Mouse (Mus musculus) neural tube, embryonic 13.5 days (tissue): ENCODE measurements around the gene Olfr159. TPM values are rescaled to one million over a fixed set of nuclear protein-coding genes. Genes with fewer than 3 reads are reported as not detected.
"Not testable (repeated sequence)": the region's sequence is repeated elsewhere in the genome, so short reads cannot be mapped to it uniquely, and the experiment has no call there.

Experiments used
- ATAC-seq: fragments of 200-750 bp; cut with Nextera tagmentation; 2 replicates; pipeline ENCODE4 v1.8.0; 2017; ENCODE audit warnings: low read depth, mild to moderate bottlenecking, moderate TSS enrichment, moderate library complexity
- H3K27ac ChIP-seq: fragments of 300-500 bp; sonication (generic); replicated peaks from 2 replicates; pipeline ENCODE4 v1.5.1; 2015; ENCODE audit warnings: moderate library complexity, mild to moderate bottlenecking, inconsistent platforms
- H3K27me3 ChIP-seq: fragments of 300-500 bp; sonication (generic); 2 replicates; pipeline ENCODE4 v1.6.1; 2015; ENCODE audit warnings: mild to moderate bottlenecking, inconsistent platforms
- H3K36me3 ChIP-seq: fragments of 300-500 bp; sonication (generic); 2 replicates; pipeline ENCODE4 v1.6.1; 2015; ENCODE audit warnings: mild to moderate bottlenecking, inconsistent platforms
- H3K4me1 ChIP-seq: fragments of 300-500 bp; sonication (generic); replicated peaks from 2 replicates; pipeline ENCODE4 v1.6.1; 2015; ENCODE audit warnings: inconsistent platforms
- H3K4me2 ChIP-seq: fragments of 300-500 bp; sonication (generic); 2 replicates; pipeline ENCODE4 v1.6.1; 2015; ENCODE audit warnings: inconsistent platforms, mild to moderate bottlenecking, moderate library complexity
- H3K4me3 ChIP-seq: fragments of 300-500 bp; sonication (generic); 2 replicates; pipeline ENCODE4 v1.5.1; 2015; ENCODE audit warnings: mild to moderate bottlenecking, inconsistent platforms
- H3K9ac ChIP-seq: fragments of 300-500 bp; sonication (generic); 2 replicates; pipeline ENCODE4 v1.6.1; 2015; ENCODE audit warnings: moderate library complexity, mild to moderate bottlenecking, inconsistent platforms
- H3K9me3 ChIP-seq: fragments of 300-500 bp; sonication (generic); 2 replicates; pipeline ENCODE4 v1.6.1; 2016; ENCODE audit warnings: inconsistent platforms
- WGBS: fragments of 180-500 bp; shearing (Covaris S2); methylation state at CpG from one replicate; pipeline ENCODE4 v1.1.7; 2015; 5-methylcytosine and 5-hydroxymethylcytosine counted together
- polyA plus RNA-seq: library from polyadenylated mRNA; unstranded; fragments of >200 nt; fragmentation: Nextera tagmentation; extraction: Ambion mirVana; gene quantifications from 2 replicates; pipeline ENCODE4 v1.2.1, GENCODE M21; 2015

Gene Olfr159
- not detected in 2 replicates for polyA plus RNA-seq

DNA sequence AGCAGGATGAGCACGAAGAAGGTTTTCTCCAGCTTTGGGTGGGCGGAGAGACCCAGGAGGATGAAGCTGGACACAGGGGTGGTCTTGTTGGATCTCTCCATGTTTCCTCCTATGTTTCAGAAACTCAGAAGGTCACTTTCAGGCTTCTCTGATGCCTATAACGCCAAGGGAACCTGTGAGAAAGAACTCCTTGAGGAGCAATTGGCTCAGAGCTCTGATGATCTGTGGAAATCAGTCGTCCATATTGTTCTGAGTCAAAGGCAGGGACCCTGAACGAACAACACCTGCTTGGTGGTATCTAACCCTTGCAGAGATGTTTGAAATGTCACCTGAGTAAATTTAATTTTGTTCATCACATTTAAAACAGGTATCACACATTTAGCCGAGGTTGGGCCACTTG lies at the start of gene Olfr159:
TSS of gene Olfr159 (minus strand) at position 101 of the 400 bp plus-strand sequence.
- Histone ChIP-seq H3K27me3 (no peaks in the 10 kb centered on the region), H3K36me3 (no peaks in the 10 kb centered on the region), H3K4me3 (no peak within 1 kb of the TSS), H3K9me3 (no peaks in the 10 kb centered on the region), H3K4me2 (no peak within 1 kb of the TSS), H3K4me1 (no peaks in the 10 kb centered on the region), H3K9ac (no peak within 1 kb of the TSS), H3K27ac (no peak within 1 kb of the TSS)
- WGBS, result 82% methylated on average over 6 of the region's 6 CpGs
- no peak for ATAC-seq

DNA sequence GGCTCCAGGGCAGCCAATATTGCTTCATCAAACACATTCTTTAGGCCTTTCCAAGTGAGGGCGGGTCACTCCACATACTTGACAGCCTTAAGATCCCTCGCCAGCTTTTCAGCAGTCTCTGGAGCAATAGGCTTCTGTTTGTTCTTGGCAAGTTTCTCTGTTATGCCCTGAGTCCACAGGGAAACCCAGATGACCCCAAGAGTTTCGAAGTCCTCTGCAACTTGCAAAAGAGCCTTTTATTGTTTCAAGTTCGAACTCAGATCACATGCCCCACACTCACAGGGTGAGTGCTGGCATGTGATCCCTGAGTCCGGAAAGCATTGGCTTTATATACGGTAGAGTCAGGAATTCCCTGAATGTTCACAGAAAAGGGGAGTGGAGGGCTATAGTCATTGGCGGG lies 28.1 kb upstream of the Olfr159 start:
- H3K27me3 ChIP-seq, result no peaks in the 10 kb centered on the region
- no peak overlapping the region for H3K4me3 ChIP-seq
- WGBS, result 56% methylated on average over 7 of the region's 7 CpGs
- no peak overlapping the region for H3K9ac ChIP-seq
- H3K27ac ChIP-seq, result no peak overlapping the region
- no peaks in the 10 kb centered on the region for H3K36me3 ChIP-seq
- H3K9me3 ChIP-seq, result peaks cover 13% of the 10 kb centered on the region; the same call in 1 of the 2 replicates
- H3K4me2 ChIP-seq, result no peak overlapping the region
- no peak for ATAC-seq
- no peaks in the 10 kb centered on the region for H3K4me1 ChIP-seq

DNA sequence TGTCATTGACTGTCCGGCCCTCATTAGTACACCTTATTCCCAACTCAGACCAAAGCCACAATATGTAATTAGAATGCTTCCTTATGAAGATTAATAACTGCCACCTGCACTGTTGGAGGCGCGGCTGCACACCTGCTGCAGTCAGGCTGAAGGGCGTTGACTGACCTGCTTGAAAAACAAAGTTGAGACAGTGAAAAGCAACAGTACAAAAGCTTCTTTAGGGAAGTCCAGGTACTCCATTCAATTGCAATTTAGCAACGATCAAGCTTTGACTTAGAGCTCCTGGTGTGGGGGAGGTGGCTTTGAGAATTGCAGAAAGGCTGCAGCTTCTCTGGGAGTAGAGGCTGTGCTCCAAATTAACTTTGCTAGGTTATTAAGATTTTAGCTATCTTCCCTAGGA lies 25.0 kb upstream of the Olfr159 start:
- ATAC-seq, H3K4me3 ChIP-seq, H3K9me3 ChIP-seq, H3K9ac ChIP-seq, H3K36me3 ChIP-seq, H3K4me2 ChIP-seq, H3K27ac ChIP-seq, H3K4me1 ChIP-seq, H3K27me3 ChIP-seq: not testable (repeated sequence)
- 89% methylated on average over 5 of the region's 5 CpGs for WGBS

DNA sequence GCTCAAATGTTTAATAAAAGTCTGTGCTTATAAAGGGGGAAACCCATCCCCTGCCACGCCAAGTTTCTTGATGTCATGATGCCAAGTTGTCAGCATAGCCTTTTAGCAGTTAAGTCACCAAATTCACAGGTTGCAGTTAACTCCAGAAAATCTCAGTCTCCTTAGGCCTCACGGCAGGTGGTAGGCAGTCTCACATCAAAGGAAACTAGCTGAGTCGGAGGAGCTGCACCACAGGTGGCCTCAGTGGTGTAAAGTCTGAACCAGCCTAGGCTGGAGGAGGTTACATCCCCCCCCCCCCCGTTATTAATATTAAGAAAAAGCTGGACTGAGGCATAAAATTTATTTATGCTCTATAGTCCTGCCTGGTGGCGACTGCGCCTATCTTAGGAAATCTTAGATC lies 24.5 kb upstream of the Olfr159 start:
- WGBS, result 78% methylated on average over 6 of the region's 6 CpGs
- 0 out of 2 replicates have a peak, but pooled peaks cover 5% of the 10 kb centered on the region for H3K9me3 ChIP-seq
- no peaks in the 10 kb centered on the region for H3K4me1 ChIP-seq

DNA sequence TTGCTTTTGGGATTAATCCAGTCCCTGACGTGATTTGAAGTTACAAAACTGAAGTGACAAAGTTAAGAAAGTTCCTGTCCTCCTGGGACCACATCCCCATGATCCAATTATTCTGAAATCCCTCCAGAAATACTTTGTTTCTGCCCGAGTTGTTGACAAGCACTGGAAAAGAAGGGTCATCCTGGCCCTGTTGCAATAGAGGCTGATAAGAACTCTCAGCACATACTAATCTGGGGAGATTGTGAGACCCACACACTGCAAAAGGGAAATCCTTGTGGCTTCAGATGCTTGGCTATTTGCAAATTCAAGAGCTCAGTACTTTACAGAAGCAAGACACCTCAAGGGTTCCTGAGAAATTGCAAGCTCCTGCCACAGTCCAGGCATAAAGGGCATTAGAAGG lies 1.5 kb upstream of the Olfr159 start:
- Histone ChIP-seq H3K27ac (no peak overlapping the region), H3K27me3 (no peaks in the 10 kb centered on the region), H3K4me3 (no peak overlapping the region), H3K9ac (no peak overlapping the region), H3K4me1 (no peaks in the 10 kb centered on the region), H3K9me3 (no peaks in the 10 kb centered on the region), H3K4me2 (no peak overlapping the region), H3K36me3 (no peaks in the 10 kb centered on the region)
- 49% methylated on average over 2 of the region's 2 CpGs for whole genome bisulfite sequencing
- ATAC-seq, result no peak

More for the DNA sequence above, 24.5 kb upstream of the Olfr159 start:
- Histone ChIP-seq H3K4me3 (no peak overlapping the region), H3K36me3 (no peaks in the 10 kb centered on the region), H3K9ac (no peak overlapping the region), H3K27me3 (no peaks in the 10 kb centered on the region), H3K27ac (no peak overlapping the region), H3K4me2 (no peak overlapping the region)
- ATAC-seq, result no peak

DNA sequence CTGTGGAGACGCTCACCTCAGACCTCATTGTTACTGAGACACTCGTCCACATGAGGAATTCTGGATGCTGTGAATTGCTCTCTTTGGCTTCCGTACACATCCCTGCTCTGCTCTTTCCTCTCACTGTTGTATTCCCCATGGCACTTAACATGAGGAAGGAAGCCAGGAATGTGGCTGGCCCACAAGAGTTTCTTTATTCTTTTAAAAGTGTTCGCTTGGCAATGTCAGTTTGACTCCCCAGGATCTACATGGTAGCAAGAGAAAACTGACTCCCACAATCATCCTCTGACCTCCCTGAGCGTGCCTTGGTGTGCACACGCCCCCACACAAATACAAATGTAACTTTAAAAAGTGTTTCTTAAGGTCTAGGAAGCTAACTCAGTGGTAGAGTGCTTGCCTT lies 817 bp upstream of the Olfr159 start:
- Histone ChIP-seq H3K4me2 (no peak overlapping the region), H3K36me3 (no peaks in the 10 kb centered on the region), H3K9ac (no peak overlapping the region), H3K4me1 (no peaks in the 10 kb centered on the region), H3K9me3 (no peaks in the 10 kb centered on the region), H3K27me3 (no peaks in the 10 kb centered on the region), H3K27ac (no peak overlapping the region), H3K4me3 (no peak overlapping the region)
- no peak for ATAC-seq
- 66% methylated on average over 6 of the region's 6 CpGs for WGBS

DNA sequence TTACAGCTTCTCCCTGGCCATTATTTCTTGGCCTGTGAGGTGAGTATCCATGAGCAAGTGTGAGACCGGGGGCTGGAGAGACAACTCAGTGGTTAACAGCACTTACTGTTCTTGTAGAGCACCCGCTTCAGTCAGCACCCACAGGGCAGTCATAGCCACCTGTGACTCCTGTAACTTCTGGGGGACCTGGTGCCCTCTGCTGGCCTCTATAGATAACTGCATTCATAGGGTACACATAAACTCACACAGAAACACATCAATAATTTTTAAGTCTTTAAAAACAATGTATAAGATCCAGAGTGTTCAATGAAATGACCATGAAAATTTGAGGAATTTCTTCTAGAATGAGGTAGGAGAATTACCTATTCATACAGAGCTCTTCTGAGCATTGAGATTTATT lies 1.4 kb downstream of the Olfr159 start:
- no peak for ATAC-seq

DNA sequence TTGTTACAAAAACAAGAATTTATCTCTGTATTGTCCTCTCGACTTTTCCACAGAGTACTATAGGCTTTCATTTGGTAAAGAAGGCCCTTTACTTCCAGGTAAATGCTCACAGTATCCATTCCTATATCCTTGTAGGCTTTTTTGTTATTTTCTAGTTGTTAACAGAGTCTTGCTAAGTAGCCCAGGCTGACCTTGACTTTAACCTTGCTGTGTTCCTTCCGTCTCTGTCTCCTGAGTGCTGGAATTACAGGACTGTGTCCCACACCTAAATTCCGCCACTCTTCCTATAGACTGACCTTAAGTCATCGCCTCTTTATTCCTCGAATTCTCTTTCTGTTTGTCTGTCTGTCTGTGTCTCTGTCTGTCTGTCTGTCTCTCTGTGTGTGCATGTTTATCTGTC lies 2.5 kb downstream of the Olfr159 start:
- Histone ChIP-seq H3K9me3 (no peaks in the 10 kb centered on the region), H3K27ac (no peak overlapping the region), H3K27me3 (no peaks in the 10 kb centered on the region), H3K4me1 (no peaks in the 10 kb centered on the region), H3K36me3 (no peaks in the 10 kb centered on the region), H3K9ac (no peak overlapping the region), H3K4me2 (no peak overlapping the region), H3K4me3 (no peak overlapping the region)
- ATAC-seq, result no peak
- 84% methylated on average over 5 of the region's 5 CpGs for WGBS

More for the DNA sequence above, 1.4 kb downstream of the Olfr159 start:
- Histone ChIP-seq H3K4me2 (no peak overlapping the region), H3K27me3 (no peaks in the 10 kb centered on the region), H3K36me3 (no peaks in the 10 kb centered on the region), H3K9me3 (no peaks in the 10 kb centered on the region), H3K27ac (no peak overlapping the region), H3K4me1 (no peaks in the 10 kb centered on the region), H3K4me3 (no peak overlapping the region), H3K9ac (no peak overlapping the region)
- WGBS, result 100% methylated on average over 2 of the region's 2 CpGs

DNA sequence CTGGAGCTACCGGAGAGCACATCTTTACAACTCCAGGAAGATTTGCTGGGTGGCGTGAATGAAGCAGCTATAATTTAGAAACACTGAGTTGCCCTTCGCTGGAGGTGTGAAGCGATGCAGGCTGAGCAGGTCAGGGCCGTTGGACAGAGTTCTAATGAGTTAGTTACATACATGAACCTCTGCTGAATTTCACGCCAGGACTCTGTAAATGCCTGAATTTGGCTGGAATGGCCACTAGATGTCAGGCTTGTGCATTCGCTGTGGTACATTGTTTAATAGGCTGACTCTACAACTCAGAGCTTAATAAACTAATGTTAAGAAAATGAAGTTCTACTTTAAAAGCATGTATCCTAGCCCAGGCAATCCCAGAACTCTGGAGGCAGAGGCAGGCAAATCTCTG lies 7.4 kb downstream of the Olfr159 start:
- Histone ChIP-seq H3K9ac (no peak overlapping the region), H3K27ac (no peak overlapping the region), H3K4me3 (no peak overlapping the region), H3K4me1 (no peaks in the 10 kb centered on the region), H3K9me3 (no peaks in the 10 kb centered on the region), H3K4me2 (no peak overlapping the region), H3K36me3 (no peaks in the 10 kb centered on the region), H3K27me3 (no peaks in the 10 kb centered on the region)
- no peak for ATAC-seq
- 27% methylated on average over 7 of the region's 7 CpGs for WGBS

DNA sequence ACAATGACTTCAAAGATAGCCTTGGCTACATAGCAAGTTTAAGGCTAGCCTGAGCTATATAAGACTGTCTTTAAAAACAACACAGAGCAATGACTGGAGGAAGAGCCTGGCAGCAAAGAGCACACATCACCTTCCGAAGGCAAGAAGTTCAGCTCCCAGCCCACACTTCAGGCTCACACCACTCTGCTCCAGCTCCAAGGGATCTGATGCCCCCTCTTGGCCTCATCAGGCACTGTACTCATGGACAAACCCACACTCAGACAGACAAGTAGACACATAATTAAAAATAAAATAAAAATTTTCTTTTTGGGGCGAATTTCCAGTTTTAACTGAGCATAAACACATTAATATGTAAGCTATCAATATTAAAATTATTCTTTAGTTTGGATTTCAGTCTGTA lies 9.5 kb downstream of the Olfr159 start:
- WGBS, result 69% methylated on average over 2 of the region's 2 CpGs
- Histone ChIP-seq H3K9me3 (no peaks in the 10 kb centered on the region), H3K36me3 (no peaks in the 10 kb centered on the region), H3K4me2 (no peak overlapping the region), H3K4me3 (no peak overlapping the region), H3K4me1 (no peaks in the 10 kb centered on the region), H3K27ac (no peak overlapping the region), H3K9ac (no peak overlapping the region), H3K27me3 (no peaks in the 10 kb centered on the region)
- ATAC-seq, result no peak

DNA sequence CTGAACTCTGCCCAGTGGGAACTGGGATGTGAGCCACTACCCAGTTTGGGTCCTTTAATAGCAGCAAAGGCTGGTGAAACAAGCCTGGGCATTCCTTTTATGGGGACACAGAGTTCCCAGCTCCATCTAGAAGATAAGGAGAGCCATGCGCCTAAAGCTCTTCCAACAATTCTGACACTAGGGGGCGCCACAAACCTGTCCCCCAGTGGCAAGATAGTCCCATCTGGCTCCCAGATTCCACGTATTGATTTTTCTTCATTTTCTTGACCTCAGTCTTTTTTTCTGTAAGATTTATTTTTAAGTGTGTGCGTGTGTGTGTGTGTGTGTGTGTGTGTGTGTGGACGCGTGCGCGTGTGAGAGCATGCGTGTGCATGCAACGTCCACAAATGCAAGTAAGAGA lies 10.3 kb downstream of the Olfr159 start:
- no peaks in the 10 kb centered on the region for H3K9me3 ChIP-seq
- no peak overlapping the region for H3K27ac ChIP-seq
- H3K4me3 ChIP-seq, result no peak overlapping the region
- no peak overlapping the region for H3K9ac ChIP-seq
- H3K4me1 ChIP-seq, result no peaks in the 10 kb centered on the region
- no peak overlapping the region for H3K4me2 ChIP-seq
- ATAC-seq, result no peak
- H3K36me3 ChIP-seq, result no peaks in the 10 kb centered on the region
- H3K27me3 ChIP-seq, result no peaks in the 10 kb centered on the region
- 76% methylated on average over 10 of the region's 10 CpGs for WGBS

DNA sequence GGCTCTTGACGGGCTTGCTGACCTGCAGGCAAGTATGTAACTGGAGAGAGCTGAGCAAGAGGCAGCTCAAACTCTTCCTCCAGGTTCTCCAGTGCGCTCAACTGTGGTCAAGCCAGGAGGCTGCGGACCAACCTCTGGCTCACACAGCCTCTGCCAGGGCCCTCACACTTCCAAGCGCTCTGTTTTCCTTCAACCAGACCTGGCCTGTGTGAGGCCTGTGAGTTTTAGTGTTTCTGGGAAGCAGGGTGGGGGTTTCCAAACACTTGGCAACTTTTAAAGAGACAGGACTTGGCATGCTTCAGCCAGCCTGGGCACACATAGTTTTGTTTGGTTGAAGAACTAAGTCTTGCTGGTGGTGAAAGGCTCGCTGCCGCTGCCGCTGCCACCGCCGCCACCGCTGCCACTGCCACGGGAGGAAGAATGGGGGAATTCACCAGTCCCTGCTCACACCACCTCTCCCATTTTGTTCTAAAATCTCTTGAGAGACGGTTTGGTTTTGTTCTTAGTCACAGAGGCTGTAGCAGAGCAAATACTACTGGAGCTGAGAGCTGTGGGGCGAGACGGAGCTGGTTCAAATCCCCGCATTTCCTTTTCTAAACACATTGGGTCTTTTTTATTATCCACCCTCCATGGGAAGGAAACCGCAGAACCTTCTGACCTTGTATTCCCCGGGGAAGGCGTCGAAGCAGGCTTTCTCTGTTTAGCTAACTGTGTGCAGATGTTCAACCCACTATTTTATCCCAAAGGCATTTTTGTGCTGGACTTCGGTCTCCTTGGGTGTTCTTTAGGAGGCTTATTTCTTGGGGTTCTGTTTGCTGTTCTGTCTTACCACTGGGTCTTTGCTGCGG lies 11.0 kb downstream of the Olfr159 start:
- ATAC-seq, result no peak
- 82% methylated on average over 21 of the region's 21 CpGs for WGBS
- Histone ChIP-seq H3K4me2 (no peak overlapping the region), H3K9me3 (no peaks in the 10 kb centered on the region), H3K4me3 (no peak overlapping the region), H3K4me1 (no peaks in the 10 kb centered on the region), H3K9ac (no peak overlapping the region), H3K27me3 (no peaks in the 10 kb centered on the region), H3K36me3 (no peaks in the 10 kb centered on the region), H3K27ac (no peak overlapping the region)

DNA sequence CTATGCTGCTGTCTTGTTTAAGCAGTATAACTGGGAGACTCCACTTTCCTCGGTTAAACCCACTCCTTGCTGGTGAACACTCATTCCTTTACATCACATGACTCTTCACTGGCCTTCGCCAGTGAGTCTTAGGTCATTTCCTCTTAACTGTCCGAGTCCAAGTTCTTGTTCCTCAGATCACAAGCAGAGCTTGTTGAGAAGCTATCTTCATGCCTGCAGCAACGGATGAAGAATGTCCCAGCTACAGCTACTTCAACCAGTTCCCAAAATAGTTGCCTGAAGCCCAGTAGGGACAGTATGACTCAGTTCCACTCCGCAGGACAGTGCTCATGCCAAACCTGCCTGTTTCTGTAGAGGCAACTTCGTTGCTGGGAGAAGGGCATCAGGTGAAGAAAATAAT lies 13.6 kb downstream of the Olfr159 start:
- 81% methylated on average over 6 of the region's 6 CpGs for WGBS
- no peak overlapping the region for H3K4me3 ChIP-seq
- H3K27ac ChIP-seq, result no peak overlapping the region
- no peak for ATAC-seq
- no peaks in the 10 kb centered on the region for H3K4me1 ChIP-seq
- no peaks in the 10 kb centered on the region for H3K36me3 ChIP-seq
- no peak overlapping the region for H3K9ac ChIP-seq
- no peaks in the 10 kb centered on the region for H3K27me3 ChIP-seq
- H3K4me2 ChIP-seq, result no peak overlapping the region
- H3K9me3 ChIP-seq, result no peaks in the 10 kb centered on the region
